Mouse (Mus musculus) gastrocnemius, adult 2 months (tissue): Measurements from ENCODE around the gene Rab31. TPM values are rescaled to one million over a fixed set of nuclear protein-coding genes. Genes with fewer than 3 reads are reported as not detected.
"Not testable (repeated sequence)": the region's sequence is repeated elsewhere in the genome, so short reads cannot be mapped to it uniquely, and the experiment has no call there.

Source experiments
- DNase-seq: peaks from one replicate; pipeline ENCODE4 v3.0.0; 2022
- H3K27ac ChIP-seq: fragments of 200-600 bp; 2 replicates; pipeline ENCODE4 v1.8.1; 2022; ENCODE audit warnings: mild to moderate bottlenecking
- H3K4me3 ChIP-seq: fragments of 200-600 bp; 2 replicates; pipeline ENCODE4 v1.8.1; 2022; ENCODE audit warnings: mild to moderate bottlenecking, moderate library complexity
- CTCF ChIP-seq: fragments of 200-600 bp; IDR thresholded peaks from 2 replicates; pipeline ENCODE4 v1.8.1; 2022; ENCODE audit warnings: antibody characterized with exemption, mild to moderate bottlenecking, moderate library complexity
- intact Hi-C: fragments of 180-260 bp; cut with DNase I; formaldehyde crosslinking; loops from one replicate; pipeline ENCODE4 v1.15.1; 2025
- total RNA-seq, 2 experiments: library from RNA; stranded (reverse); gene quantifications; 2 replicates each; pipeline ENCODE4 v1.2.3; 2021

Rab31 gene
- total RNA-seq, 2 experiments from 2014 or later, result 3.4 to 7.4 TPM

DNA sequence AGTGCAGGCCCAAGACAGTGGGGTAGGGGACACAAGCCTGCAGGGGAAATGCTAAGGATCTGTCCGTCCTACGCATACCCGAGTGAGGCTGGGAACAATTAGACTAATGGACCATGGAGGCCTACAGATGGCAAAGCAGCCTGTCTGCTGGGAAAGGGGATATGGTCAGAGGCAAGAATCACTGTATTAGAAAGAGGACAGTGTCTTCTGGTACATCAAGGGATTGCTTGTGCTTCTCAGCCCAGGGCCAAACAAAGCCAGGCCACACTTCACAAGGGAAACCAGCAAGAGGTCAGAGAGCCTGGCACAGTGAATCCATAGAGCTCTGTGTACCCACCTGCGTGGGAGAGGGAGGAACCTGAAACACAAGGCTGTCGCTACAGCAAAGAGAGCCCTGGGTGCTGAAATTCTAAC lies 130.0 kb downstream of the Rab31 start:
- no peak for TF ChIP-seq CTCF
- DNase-seq, result no peak
- Histone ChIP-seq H3K27ac (peak overlapping the region; percentile 90), H3K4me3 (peak overlapping the region; percentile 56)
- intact Hi-C loops, result no loop called here

GRCm38 (mm10) chr17:65641734-65642218 lies 130.8 kb downstream of the Rab31 start, which contains the start of gene Txndc2:
Gene Txndc2 (minus strand): TSS chr17:65642168.
- TF ChIP-seq CTCF, result no peak
- Histone ChIP-seq H3K27ac (peak within 1 kb of the TSS; percentile 90), H3K4me3 (peak within 1 kb of the TSS; percentile 56)
- DNase-seq, result no peak
- intact Hi-C loops, result loop anchor here (2.0 kb wide), 1 partner anchor 25 kb away; no protein-coding TSS in a partner anchor

DNA sequence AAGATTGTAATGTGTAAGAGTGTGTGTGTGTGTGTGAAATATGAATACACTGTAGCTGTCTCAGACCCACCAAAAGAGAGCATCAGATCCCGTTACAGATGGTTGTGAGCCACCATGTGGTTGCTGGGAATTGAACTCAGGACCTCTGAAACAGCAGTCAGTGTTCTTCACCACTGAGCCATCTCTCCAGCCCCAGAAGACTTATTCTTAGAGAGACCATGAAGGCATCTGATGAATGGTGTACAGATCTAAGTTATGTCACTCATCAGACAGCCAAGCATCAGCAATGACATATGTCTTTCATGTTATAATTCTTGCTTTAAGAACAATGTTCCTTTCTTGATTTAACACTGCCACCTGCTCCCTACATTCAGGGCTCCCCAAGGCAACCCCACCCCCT lies 133.4 kb downstream of the Rab31 start:
- Histone ChIP-seq H3K27ac (no peak overlapping the region), H3K4me3 (no peak overlapping the region)
- intact Hi-C loops, result no loop called here
- no peak for DNase-seq
- TF ChIP-seq CTCF, result no peak

GRCm38 (mm10) chr17:65635715-65636360 lies 136.7 kb downstream of the Rab31 start:
- DNase-seq, result peak; percentile 42
- intact Hi-C loops, result no loop called here
- TF ChIP-seq CTCF, result no peak
- Histone ChIP-seq H3K27ac (no peak overlapping the region), H3K4me3 (peak overlapping the region; percentile 39)

DNA sequence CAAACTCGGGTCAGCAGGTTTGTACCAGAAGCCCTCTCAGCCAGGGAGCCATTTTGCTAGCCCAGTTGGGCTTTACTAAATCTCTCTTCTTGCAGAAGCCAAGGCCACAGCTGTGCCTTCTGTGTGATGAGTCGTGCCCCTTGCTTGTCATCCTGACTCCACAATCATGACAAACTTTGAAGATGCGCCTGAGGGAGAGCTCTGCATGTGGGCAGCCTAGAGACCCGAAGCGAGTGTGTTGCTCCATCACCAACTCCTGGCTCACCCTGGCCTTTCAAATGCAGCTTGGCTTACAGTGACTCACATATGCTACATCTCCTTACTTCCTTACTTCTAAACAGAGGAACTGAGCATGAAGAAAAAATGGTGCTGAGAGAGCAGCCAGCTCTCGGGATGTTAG lies 142.6 kb downstream of the Rab31 start:
- no peak for DNase-seq
- intact Hi-C loops, result no loop called here
- Histone ChIP-seq H3K27ac (no peak overlapping the region), H3K4me3 (no peak overlapping the region)
- no peak for TF ChIP-seq CTCF

DNA sequence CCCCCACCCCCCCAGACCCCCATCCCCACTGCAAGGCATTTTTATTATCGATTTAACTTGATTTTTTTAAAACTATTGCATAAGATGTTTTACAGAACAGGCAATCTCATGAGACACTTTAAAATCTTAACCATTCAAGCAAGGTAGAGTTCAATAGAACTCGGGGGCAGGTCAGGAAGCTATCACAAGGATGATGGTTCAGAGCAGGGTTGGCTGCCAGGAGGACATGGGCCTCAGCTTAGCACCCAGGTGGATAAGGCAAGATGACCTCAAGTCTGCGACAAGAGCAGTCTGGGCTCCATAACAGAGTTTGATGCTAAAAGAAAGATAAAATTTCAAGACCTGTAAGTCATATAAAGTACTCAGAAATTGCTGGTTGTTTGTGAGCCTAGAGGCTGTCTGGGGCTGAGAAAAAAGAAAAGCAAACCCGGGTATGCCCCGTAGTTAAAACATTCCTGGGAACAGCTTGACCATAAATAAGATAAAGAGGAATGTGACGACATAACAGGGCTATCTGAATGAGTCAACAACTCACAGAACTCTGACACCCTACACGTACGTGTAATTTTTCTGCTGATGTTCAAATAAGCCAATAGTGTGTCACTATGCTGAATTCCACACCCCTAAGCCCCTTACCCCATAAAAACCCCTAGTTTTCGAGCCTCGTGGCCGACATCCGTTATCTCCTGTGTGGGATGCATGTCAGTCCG lies 143.6 kb downstream of the Rab31 start:
- H3K4me3 ChIP-seq, DNase-seq, H3K27ac ChIP-seq, intact Hi-C loops: not testable (repeated sequence)

DNA sequence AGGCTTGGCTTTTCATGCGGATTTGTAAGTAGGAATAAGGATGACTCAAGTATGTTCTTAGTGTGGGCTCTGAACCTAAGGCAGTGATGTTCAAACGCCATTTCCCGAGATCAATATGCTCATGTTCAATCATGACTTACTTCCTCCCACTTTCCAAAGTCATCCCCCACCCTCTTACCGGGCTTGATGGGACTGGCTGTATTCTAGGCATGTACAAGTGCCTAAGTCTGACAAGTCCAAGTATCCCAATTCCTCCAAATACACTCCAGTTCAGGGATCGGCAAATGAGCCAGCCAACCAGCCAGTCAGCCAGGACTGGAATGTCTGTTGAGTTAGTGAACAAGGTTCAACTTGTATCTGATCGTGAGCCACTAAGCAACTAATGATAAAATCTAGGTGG lies 146.3 kb downstream of the Rab31 start:
- no peak for DNase-seq
- intact Hi-C loops, result no loop called here
- no peak for TF ChIP-seq CTCF
- Histone ChIP-seq H3K4me3 (no peak overlapping the region), H3K27ac (no peak overlapping the region)

DNA sequence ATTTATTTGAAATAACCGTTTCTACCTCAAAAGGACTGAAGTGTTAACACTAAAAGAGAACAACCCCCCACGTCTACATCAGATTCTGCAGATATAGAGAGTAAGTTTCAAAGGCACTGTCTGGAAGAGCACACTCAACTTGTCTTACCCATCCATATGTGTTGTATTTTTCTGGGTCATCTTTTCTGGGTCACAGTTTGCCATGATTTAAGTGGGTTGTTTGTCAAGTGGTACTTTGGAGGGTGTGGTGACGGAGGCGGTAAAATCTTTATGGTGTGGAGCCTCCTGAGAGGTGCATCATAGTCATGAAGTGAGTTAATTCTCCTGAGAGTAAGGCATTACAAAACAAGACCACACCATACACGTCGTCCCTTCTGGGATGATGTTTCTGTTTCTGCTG lies 147.0 kb downstream of the Rab31 start:
- no peak for DNase-seq
- intact Hi-C loops, result no loop called here
- TF ChIP-seq CTCF, result no peak
- Histone ChIP-seq H3K27ac (no peak overlapping the region), H3K4me3 (no peak overlapping the region)

GRCm38 (mm10) chr17:65623130-65623529 lies 149.4 kb downstream of the Rab31 start:
- no peak for DNase-seq
- TF ChIP-seq CTCF, result no peak
- intact Hi-C loops, result no loop called here
- no peak overlapping the region for H3K27ac ChIP-seq
- no peak overlapping the region for H3K4me3 ChIP-seq

DNA sequence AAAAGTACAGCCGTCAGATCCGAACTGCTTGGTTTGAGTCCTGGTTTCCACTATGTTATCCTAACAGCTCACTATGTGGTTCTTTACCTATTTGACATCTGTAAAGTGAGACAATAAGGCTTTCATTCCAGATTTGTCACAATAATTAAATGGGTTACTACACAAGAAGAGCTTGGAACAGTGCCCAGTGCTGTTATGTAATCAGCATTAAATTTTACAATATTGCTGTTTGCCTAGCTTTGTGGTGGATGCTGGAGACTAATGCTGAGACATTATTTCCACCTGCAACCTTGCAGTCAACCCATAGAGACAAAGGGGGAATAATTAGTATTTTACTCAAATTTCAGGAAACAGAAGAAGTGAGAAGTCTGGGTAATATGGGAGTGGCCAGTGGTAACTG lies 154.1 kb downstream of the Rab31 start:
- H3K27ac ChIP-seq, result no peak overlapping the region
- no peak for TF ChIP-seq CTCF
- H3K4me3 ChIP-seq, result no peak overlapping the region
- intact Hi-C loops, result loop anchor here (10.0 kb wide), 1 partner anchor 486 kb away; the partner anchor contains the start of gene Ndufv2
- DNase-seq, result no peak

- Histone ChIP-seq H3K4me3 (no peak overlapping the region), H3K27ac (no peak overlapping the region)
- no peak for TF ChIP-seq CTCF
- intact Hi-C loops, result loop anchor here (2.0 to 10.0 kb wide), 3 partner anchors 25 to 489 kb away; partner anchors contain the start of gene Ndufv2
- DNase-seq, result no peak
Observed at GRCm38 (mm10) chr17:65615678-65616077, 156.9 kb downstream of the Rab31 start.

GRCm38 (mm10) chr17:65614431-65614830 lies 158.1 kb downstream of the Rab31 start:
- intact Hi-C loops, result loop anchor here (2.0 to 10.0 kb wide), 4 partner anchors 64 to 490 kb away; partner anchors contain the start of genes Ndufv2 and Rab31
- DNase-seq, result no peak
- no peak for TF ChIP-seq CTCF
- Histone ChIP-seq H3K27ac (peak overlapping the region; percentile 100), H3K4me3 (peak overlapping the region; percentile 90)
